8 mouse cellular contexts compared by ENCODE assay signal in genomic region chr9:65744171-65745082, GRCm38 (mm10).
DNase-seq lines count a peak whose midpoint lies in the region; ATAC-seq and TF ChIP-seq lines count a peak whose summit lies in the region.

No protein-coding gene starts in this region.

- peak overlapping the region; percentile 4; the same call in 1 of the 2 replicates for H3K27ac ChIP-seq in kidney, embryonic 16.5 days (ENCODE audit: low read length)
- 0 out of 2 replicates have a peak overlapping the region, but pooled peaks have one; percentile 26 for H3K27ac ChIP-seq in limb, embryonic 14.5 days (replicated peaks; ENCODE audit: low read depth, low read length)
- peak overlapping the region; percentile 89 for H3K27ac ChIP-seq in neural tube, embryonic 13.5 days (replicated peaks)

- 43% methylated on average over 4 of the region's 4 CpGs for WGBS in kidney, embryonic 16.5 days
- WGBS in limb, embryonic 14.5 days = 59% methylated on average over 4 of the region's 4 CpGs
- 14% methylated on average over 4 of the region's 4 CpGs for WGBS in neural tube, embryonic 13.5 days

- peaks cover 23% of the 10 kb centered on the region for H3K4me1 ChIP-seq in kidney, embryonic 16.5 days (ENCODE audit: insufficient read depth, low read length)
- peaks cover 17% of the 10 kb centered on the region for H3K4me1 ChIP-seq in limb, embryonic 14.5 days (ENCODE audit: control insufficient read depth, insufficient read depth, low read length)
- peaks cover 51% of the 10 kb centered on the region for H3K4me1 ChIP-seq in neural tube, embryonic 13.5 days (replicated peaks)

- no peak overlapping the region for H3K4me3 ChIP-seq in kidney, embryonic 16.5 days (ENCODE audit: low read length)
- H3K4me3 ChIP-seq in limb, embryonic 14.5 days (replicated peaks; ENCODE audit: low read length) = no peak overlapping the region
- H3K4me3 ChIP-seq in neural tube, embryonic 13.5 days = no peak overlapping the region

- H3K9me3 ChIP-seq in kidney, embryonic 16.5 days (ENCODE audit: low read length) = no peaks in the 10 kb centered on the region
- no peaks in the 10 kb centered on the region for H3K9me3 ChIP-seq in limb, embryonic 14.5 days (ENCODE audit: control insufficient read depth, low read length)
- H3K9me3 ChIP-seq in neural tube, embryonic 13.5 days = no peaks in the 10 kb centered on the region

- DNase-seq in adrenal gland, postnatal 14 days = peak; percentile 77
- peak; percentile 84 for DNase-seq in embryo, embryonic 10 days (ENCODE audit: low spot score)
- peak; percentile 38 to 45 for DNase-seq in heart, adult 9 months (ENCODE audit: low spot score in 2 of 2)
- peak; percentile 36 for DNase-seq in limb, embryonic 14.5 days (ENCODE audit: low spot score)
- no peak for DNase-seq in thymus, postnatal 4 days
- no peak for DNase-seq in natural killer cell, adult 2 months (ENCODE audit: low spot score in 2 of 2)

- H3K4me2 ChIP-seq in kidney, embryonic 16.5 days (replicated peaks; ENCODE audit: low read depth, low read length) = no peak overlapping the region
- H3K4me2 ChIP-seq in limb, embryonic 14.5 days (replicated peaks; ENCODE audit: low read depth, low read length, severe bottlenecking) = no peak overlapping the region
- H3K4me2 ChIP-seq in neural tube, embryonic 13.5 days = peak overlapping the region; percentile 21

- no peaks in the 10 kb centered on the region for H3K36me3 ChIP-seq in kidney, embryonic 16.5 days (ENCODE audit: insufficient read depth, low read length)
- peaks cover 2% of the 10 kb centered on the region; the same call in 1 of the 2 replicates for H3K36me3 ChIP-seq in limb, embryonic 14.5 days (ENCODE audit: control insufficient read depth, insufficient read depth, low read length)
- H3K36me3 ChIP-seq in neural tube, embryonic 13.5 days = no peaks in the 10 kb centered on the region

- H3K9ac ChIP-seq in kidney, embryonic 16.5 days (replicated peaks; ENCODE audit: low read length) = no peak overlapping the region; the same call in 1 of the 2 replicates
- H3K9ac ChIP-seq in limb, embryonic 14.5 days (ENCODE audit: low read depth, low read length, severe bottlenecking) = no peak overlapping the region
- peak overlapping the region; percentile 48 for H3K9ac ChIP-seq in neural tube, embryonic 13.5 days

- H3K27me3 ChIP-seq in kidney, embryonic 16.5 days (ENCODE audit: insufficient read depth, low read length) = no peaks in the 10 kb centered on the region
- no peaks in the 10 kb centered on the region for H3K27me3 ChIP-seq in limb, embryonic 14.5 days (ENCODE audit: control insufficient read depth, insufficient read depth, low read length)
- H3K27me3 ChIP-seq in neural tube, embryonic 13.5 days = no peaks in the 10 kb centered on the region

- no peak for TF ChIP-seq POLR2A in limb, embryonic 14.5 days (IDR thresholded peaks at IDR 0.05; ENCODE audit: borderline replicate concordance, extremely low read depth, insufficient read depth, insufficient read length)

- ATAC-seq in kidney, embryonic 16.5 days (ENCODE audit: low FRiP score, low TSS enrichment) = peak; percentile 61; the same call in 1 of the 2 replicates
- peak; percentile 23; the same call in 1 of the 2 replicates for ATAC-seq in limb, embryonic 14.5 days (ENCODE audit: low FRiP score, low read depth)
- ATAC-seq in neural tube, embryonic 13.5 days (ENCODE audit: low read depth) = peak; percentile 82

Comparison
In these comparisons a context has a peak if more than half of its experiments do, and no peak if none do; other contexts are left out.
1. DNase-seq: peak in adrenal gland, postnatal 14 days (single experiment), embryo, embryonic 10 days (single experiment), heart, adult 9 months (2 of 2) and limb, embryonic 14.5 days (single experiment); none in thymus, postnatal 4 days (single experiment) and natural killer cell, adult 2 months (0 of 2).
2. ATAC-seq: peak in every context shown above with its lines; median percentile 82 in neural tube, embryonic 13.5 days; 61 in kidney, embryonic 16.5 days; 23 in limb, embryonic 14.5 days.
3. H3K27ac ChIP-seq: peak in every context shown above with its lines; median percentile 89 in neural tube, embryonic 13.5 days; 26 in limb, embryonic 14.5 days; 4 in kidney, embryonic 16.5 days.